Mouse (Mus musculus) ES-E14 (cell line): ENCODE results near the gene Tpsg1.

Experiments used
- HCFC1 ChIP-seq: IDR thresholded peaks from 2 replicates; pipeline ENCODE4 v1.6.1; 2012; ENCODE audit warnings: low read length, inconsistent platforms, borderline replicate concordance; ENCODE audit not compliant: insufficient read depth
- MAFK ChIP-seq: IDR thresholded peaks from 2 replicates; pipeline ENCODE4 v1.6.1; 2014; ENCODE audit warnings: mild to moderate bottlenecking, low read depth, low read length, inconsistent platforms; ENCODE audit not compliant: insufficient read depth
- ZNF384 ChIP-seq: IDR thresholded peaks from 2 replicates; pipeline ENCODE4 v1.6.1; 2012; ENCODE audit warnings: low read depth, low read length, inconsistent platforms

GRCm38 (mm10) chr17:25410180-25410579, 41.1 kb downstream of the Tpsg1 start:
- TF ChIP-seq MAFK (no peak), HCFC1 (no peak), ZNF384 (no peak)
